Mouse (Mus musculus) spleen, adult 2 months (tissue): ENCODE measurements around the gene Fbxo33. TPM values are rescaled to one million over a fixed set of nuclear protein-coding genes. Genes with fewer than 3 reads are reported as not detected.

ENCODE experiments used
- DNase-seq, 2 experiments: peaks; one replicate each; pipeline versions ENCODE4 v3.0.0 to v3.0.0-alpha.2; 2012 to 2021; ENCODE audit warnings: low spot score in 2 of 2, low read depth in 1 of 2
- H3K27ac ChIP-seq: fragments of 200-500 bp; 2 replicates; pipeline ENCODE4 v1.5.1; 2012; ENCODE audit warnings: low read length, inconsistent platforms; ENCODE audit not compliant: insufficient read depth
- H3K27me3 ChIP-seq: fragments of 200-500 bp; 2 replicates; pipeline ENCODE4 v1.6.1; 2012; ENCODE audit warnings: mild to moderate bottlenecking, moderate library complexity, low read length, inconsistent platforms; ENCODE audit not compliant: control insufficient read depth, insufficient read depth
- H3K36me3 ChIP-seq: fragments of 200-500 bp; 2 replicates; pipeline ENCODE4 v1.6.1; 2012; ENCODE audit warnings: mild to moderate bottlenecking, low read length, inconsistent platforms; ENCODE audit not compliant: control insufficient read depth, insufficient read depth
- H3K4me1 ChIP-seq: fragments of 200-500 bp; 2 replicates; pipeline ENCODE4 v1.6.1; 2011; ENCODE audit warnings: inconsistent platforms; ENCODE audit not compliant: control insufficient read depth, insufficient read depth, insufficient read length
- H3K4me3 ChIP-seq: fragments of 200-500 bp; 2 replicates; pipeline ENCODE4 v1.5.1; 2011; ENCODE audit warnings: mild to moderate bottlenecking, inconsistent platforms; ENCODE audit not compliant: insufficient read depth, insufficient read length; ENCODE audit errors: extremely low read depth
- CTCF ChIP-seq: fragments of 200-500 bp; IDR thresholded peaks from 2 replicates; pipeline ENCODE4 v1.5.1; 2011; ENCODE audit warnings: mild to moderate bottlenecking, inconsistent platforms; ENCODE audit not compliant: insufficient read depth, insufficient read length, insufficient replicate concordance; ENCODE audit errors: extremely low read depth
- POLR2A ChIP-seq: fragments of 200-500 bp; IDR thresholded peaks from 2 replicates; pipeline ENCODE4 v1.6.1; 2011; ENCODE audit warnings: low read depth, low read length, inconsistent platforms
- WGBS: fragments of 180-500 bp; shearing (Covaris S2); methylation state at CpG from one replicate; pipeline ENCODE4 v1.1.7; 2018; 5-methylcytosine and 5-hydroxymethylcytosine counted together
- polyA plus RNA-seq: library from polyadenylated mRNA; depleted of rRNA; stranded (reverse); fragments of >200 nt; gene quantifications from 2 replicates; pipeline ENCODE4 v1.2.3, GENCODE M21; 2012; rRNA removed

The Fbxo33 gene
- polyA plus RNA-seq = 6.5 and 6.9 TPM in 2 replicates

GRCm38 (mm10) chr12:59219325-59220225 is at the start of gene Fbxo33:
Fbxo33 (minus strand) TSS chr12:59219725.
- DNase-seq = peak; percentile 95

GRCm38 (mm10) chr12:59265942-59266231 is 46.4 kb upstream of the Fbxo33 start:
- no peaks in the 10 kb centered on the region for H3K27me3 ChIP-seq
- DNase-seq = no peak
- no peak overlapping the region for H3K27ac ChIP-seq
- no peak overlapping the region for H3K4me3 ChIP-seq
- H3K36me3 ChIP-seq = no peaks in the 10 kb centered on the region
- WGBS = 93% methylated on average over 4 of the region's 4 CpGs
- TF ChIP-seq POLR2A = no peak
- H3K4me1 ChIP-seq = no peaks in the 10 kb centered on the region

More at GRCm38 (mm10) chr12:59219325-59220225, at the start of gene Fbxo33:
- WGBS = under 1% methylated on average over 109 of the region's 109 CpGs
- Histone ChIP-seq H3K27ac (peak within 1 kb of the TSS; percentile 99), H3K4me3 (peak within 1 kb of the TSS; percentile 97), H3K4me1 (peaks cover 16% of the 10 kb centered on the region), H3K36me3 (no peaks in the 10 kb centered on the region), H3K27me3 (no peaks in the 10 kb centered on the region)
- TF ChIP-seq CTCF = peak; percentile 66; the same call in 1 of the 2 replicates
- TF ChIP-seq POLR2A = peak; percentile 28

GRCm38 (mm10) chr12:59265207-59265941 is 45.8 kb upstream of the Fbxo33 start:
- no peaks in the 10 kb centered on the region for H3K36me3 ChIP-seq
- DNase-seq = no peak
- 38% methylated on average over 15 of the region's 15 CpGs for WGBS
- no peak overlapping the region for H3K4me3 ChIP-seq
- H3K27ac ChIP-seq = no peak overlapping the region
- H3K4me1 ChIP-seq = no peaks in the 10 kb centered on the region
- TF ChIP-seq CTCF (no peak), POLR2A (no peak)
- H3K27me3 ChIP-seq = no peaks in the 10 kb centered on the region

GRCm38 (mm10) chr12:59262841-59263240 is 43.3 kb upstream of the Fbxo33 start:
- Histone ChIP-seq H3K36me3 (no peaks in the 10 kb centered on the region), H3K4me3 (no peak overlapping the region), H3K4me1 (no peaks in the 10 kb centered on the region), H3K27ac (no peak overlapping the region), H3K27me3 (no peaks in the 10 kb centered on the region)
- TF ChIP-seq POLR2A (no peak), CTCF (no peak)
- 85% methylated on average over 3 of the region's 3 CpGs for WGBS
- no peak for DNase-seq

GRCm38 (mm10) chr12:59260798-59261197 is 41.3 kb upstream of the Fbxo33 start:
- Histone ChIP-seq H3K36me3 (no peaks in the 10 kb centered on the region), H3K4me3 (no peak overlapping the region), H3K27me3 (no peaks in the 10 kb centered on the region), H3K4me1 (no peaks in the 10 kb centered on the region), H3K27ac (no peak overlapping the region)
- TF ChIP-seq CTCF (no peak), POLR2A (no peak)
- no peak for DNase-seq
- 66% methylated on average over 2 of the region's 2 CpGs for WGBS

- TF ChIP-seq POLR2A (no peak), CTCF (no peak)
- Histone ChIP-seq H3K4me3 (no peak overlapping the region), H3K27ac (no peak overlapping the region), H3K27me3 (no peaks in the 10 kb centered on the region), H3K4me1 (no peaks in the 10 kb centered on the region), H3K36me3 (no peaks in the 10 kb centered on the region)
- no peak for DNase-seq
These were observed 40.8 kb upstream of the Fbxo33 start for GRCm38 (mm10) chr12:59260362-59260761.

- TF ChIP-seq POLR2A = no peak
- TF ChIP-seq CTCF = no peak
- no peak for DNase-seq
- no peak overlapping the region for H3K27ac ChIP-seq
- H3K36me3 ChIP-seq = no peaks in the 10 kb centered on the region
- 87% methylated on average over 5 of the region's 5 CpGs for WGBS
- no peaks in the 10 kb centered on the region for H3K4me1 ChIP-seq
- no peaks in the 10 kb centered on the region for H3K27me3 ChIP-seq
- H3K4me3 ChIP-seq = no peak overlapping the region
These were observed 39.5 kb upstream of the Fbxo33 start for GRCm38 (mm10) chr12:59259015-59259414.
